Mouse (Mus musculus) hindbrain, embryonic 14.5 days (tissue): ENCODE data around the gene Ang. TPM values are rescaled to one million over a fixed set of nuclear protein-coding genes. Genes with fewer than 3 reads are reported as not detected.

Experiments
- ATAC-seq: fragments of 200-750 bp; cut with Nextera tagmentation; 2 replicates; pipeline ENCODE4 v1.8.0; 2017; ENCODE audit warnings: moderate number of reproducible peaks, mild to moderate bottlenecking, moderate TSS enrichment, moderate library complexity; ENCODE audit not compliant: low FRiP score
- DNase-seq: peaks from one replicate; pipeline ENCODE4 v3.0.0-alpha.2; 2015; ENCODE audit warnings: low spot score
- H3K27ac ChIP-seq: fragments of 300-500 bp; sonication (generic); 2 replicates; pipeline ENCODE4 v1.5.1; 2014; ENCODE audit warnings: mild to moderate bottlenecking, moderate library complexity
- H3K27me3 ChIP-seq: fragments of 300-500 bp; sonication (generic); 2 replicates; pipeline ENCODE4 v1.6.1; 2014; ENCODE audit warnings: mild to moderate bottlenecking, low read length, mixed read lengths; ENCODE audit not compliant: control insufficient read depth, insufficient read depth
- H3K36me3 ChIP-seq: fragments of 300-500 bp; sonication (generic); replicated peaks from 2 replicates; pipeline ENCODE4 v1.6.1; 2014; ENCODE audit not compliant: control insufficient read depth, insufficient read depth
- H3K4me1 ChIP-seq: fragments of 300-500 bp; sonication (generic); replicated peaks from 2 replicates; pipeline ENCODE4 v1.6.1; 2014; ENCODE audit warnings: antibody characterized with exemption, low read length, mixed read lengths; ENCODE audit not compliant: control insufficient read depth, insufficient read depth
- H3K4me2 ChIP-seq: fragments of 300-500 bp; sonication (generic); replicated peaks from 2 replicates; pipeline ENCODE4 v1.6.1; 2014; ENCODE audit warnings: mild to moderate bottlenecking, moderate library complexity
- H3K4me3 ChIP-seq: fragments of 300-500 bp; sonication (generic); replicated peaks from 2 replicates; pipeline ENCODE4 v1.5.1; 2014; ENCODE audit warnings: mild to moderate bottlenecking, low read length
- H3K9ac ChIP-seq: fragments of 300-500 bp; sonication (generic); 2 replicates; pipeline ENCODE4 v1.6.1; 2014
- H3K9me3 ChIP-seq: fragments of 300-500 bp; sonication (generic); 2 replicates; pipeline ENCODE4 v1.6.1; 2016; ENCODE audit warnings: low read length; ENCODE audit not compliant: control insufficient read depth
- WGBS: fragments of 180-500 bp; shearing (Covaris S2); extraction: QIAGEN DNeasy Blood & Tissue Kit; methylation state at CpG from one replicate; pipeline ENCODE4 v1.1.7; 2014; 5-methylcytosine and 5-hydroxymethylcytosine counted together
- polyA plus RNA-seq: library from polyadenylated mRNA; unstranded; fragments of >200 nt; fragmentation: Nextera tagmentation; extraction: Ambion mirVana; gene quantifications from 2 replicates; pipeline ENCODE4 v1.2.1, GENCODE M21; 2014

Gene Ang
- polyA plus RNA-seq, 1 experiment from 2014 or later, result 5.2 TPM

GRCm38 (mm10) chr14:51111966-51112365 lies 21.0 kb downstream of the Ang start:
- ATAC-seq (no peak), DNase-seq (no peak)
- 70% methylated on average over 3 of the region's 3 CpGs for WGBS
- Histone ChIP-seq H3K9ac (no peak overlapping the region), H3K27me3 (no peaks in the 10 kb centered on the region), H3K4me1 (no peaks in the 10 kb centered on the region), H3K9me3 (no peaks in the 10 kb centered on the region), H3K27ac (no peak overlapping the region), H3K36me3 (no peaks in the 10 kb centered on the region), H3K4me2 (no peak overlapping the region), H3K4me3 (no peak overlapping the region)

- WGBS, result 29% methylated on average over 9 of the region's 9 CpGs
- ATAC-seq (no peak), DNase-seq (no peak)
- Histone ChIP-seq H3K4me1 (no peaks in the 10 kb centered on the region), H3K4me3 (no peak overlapping the region), H3K4me2 (peak overlapping the region; percentile 12; the same call in 1 of the 2 replicates), H3K9ac (no peak overlapping the region), H3K27ac (no peak overlapping the region), H3K36me3 (no peaks in the 10 kb centered on the region), H3K9me3 (no peaks in the 10 kb centered on the region), H3K27me3 (no peaks in the 10 kb centered on the region)
Observed at GRCm38 (mm10) chr14:51113476-51113875, 22.5 kb downstream of the Ang start.

GRCm38 (mm10) chr14:51113916-51114560 lies 23.1 kb downstream of the Ang start, which contains the start of gene Eddm3b:
Gene Eddm3b (plus strand): TSS chr14:51114426.
- ATAC-seq, result no peak
- no peak within 1 kb of the TSS for H3K4me3 ChIP-seq
- no peaks in the 10 kb centered on the region for H3K9me3 ChIP-seq
- no peaks in the 10 kb centered on the region for H3K27me3 ChIP-seq
- WGBS, result 50% methylated on average over 12 of the region's 12 CpGs
- no peak for DNase-seq
- no peak within 1 kb of the TSS for H3K27ac ChIP-seq
- no peak within 1 kb of the TSS for H3K9ac ChIP-seq
- no peaks in the 10 kb centered on the region for H3K36me3 ChIP-seq
- H3K4me1 ChIP-seq, result no peaks in the 10 kb centered on the region
- peak within 1 kb of the TSS; percentile 12; the same call in 1 of the 2 replicates for H3K4me2 ChIP-seq

GRCm38 (mm10) chr14:51125684-51126083 lies 34.7 kb downstream of the Ang start:
- ATAC-seq (no peak), DNase-seq (no peak)
- H3K9ac ChIP-seq, result no peak overlapping the region
- H3K9me3 ChIP-seq, result 0 out of 2 replicates have a peak, but pooled peaks cover 5% of the 10 kb centered on the region
- 88% methylated on average over 6 of the region's 6 CpGs for WGBS
- no peak overlapping the region for H3K4me2 ChIP-seq
- H3K27me3 ChIP-seq, result no peaks in the 10 kb centered on the region
- no peaks in the 10 kb centered on the region for H3K36me3 ChIP-seq
- no peak overlapping the region for H3K27ac ChIP-seq
- no peak overlapping the region for H3K4me3 ChIP-seq
- no peaks in the 10 kb centered on the region for H3K4me1 ChIP-seq

- H3K9me3 ChIP-seq, result 0 out of 2 replicates have a peak, but pooled peaks cover 5% of the 10 kb centered on the region
- H3K9ac ChIP-seq, result no peak overlapping the region
- no peak overlapping the region for H3K27ac ChIP-seq
- 88% methylated on average over 2 of the region's 2 CpGs for WGBS
- no peaks in the 10 kb centered on the region for H3K36me3 ChIP-seq
- H3K4me2 ChIP-seq, result no peak overlapping the region
- H3K4me3 ChIP-seq, result no peak overlapping the region
- ATAC-seq, result 0 out of 2 replicates have a peak, but pooled peaks have one; percentile 21
- DNase-seq, result no peak
- no peaks in the 10 kb centered on the region for H3K27me3 ChIP-seq
- H3K4me1 ChIP-seq, result no peaks in the 10 kb centered on the region
Observed at GRCm38 (mm10) chr14:51127648-51128258, 36.8 kb downstream of the Ang start.

- ATAC-seq (no peak), DNase-seq (no peak)
- Histone ChIP-seq H3K9ac (no peak overlapping the region), H3K27ac (no peak overlapping the region), H3K4me2 (no peak overlapping the region), H3K4me3 (no peak overlapping the region), H3K4me1 (no peaks in the 10 kb centered on the region), H3K27me3 (no peaks in the 10 kb centered on the region), H3K36me3 (no peaks in the 10 kb centered on the region), H3K9me3 (0 out of 2 replicates have a peak, but pooled peaks cover 5% of the 10 kb centered on the region)
- 87% methylated on average over 9 of the region's 9 CpGs for WGBS
Observed at GRCm38 (mm10) chr14:51128775-51129623, 38.0 kb downstream of the Ang start.

- DNase-seq, result no peak
- Histone ChIP-seq H3K4me1 (no peaks in the 10 kb centered on the region), H3K4me2 (no peak overlapping the region), H3K36me3 (no peaks in the 10 kb centered on the region), H3K4me3 (no peak overlapping the region), H3K27ac (no peak overlapping the region), H3K9ac (no peak overlapping the region), H3K9me3 (0 out of 2 replicates have a peak, but pooled peaks cover 5% of the 10 kb centered on the region), H3K27me3 (no peaks in the 10 kb centered on the region)
- ATAC-seq, result no peak
- 82% methylated on average over 4 of the region's 4 CpGs for WGBS
Observed at GRCm38 (mm10) chr14:51129624-51129975, 38.6 kb downstream of the Ang start.

- DNase-seq (no peak), ATAC-seq (no peak)
- no peaks in the 10 kb centered on the region for H3K36me3 ChIP-seq
- H3K4me2 ChIP-seq, result no peak overlapping the region
- no peak overlapping the region for H3K9ac ChIP-seq
- H3K4me1 ChIP-seq, result no peaks in the 10 kb centered on the region
- no peak overlapping the region for H3K4me3 ChIP-seq
- H3K27me3 ChIP-seq, result no peaks in the 10 kb centered on the region
- 0 out of 2 replicates have a peak, but pooled peaks cover 5% of the 10 kb centered on the region for H3K9me3 ChIP-seq
- 92% methylated on average over 9 of the region's 9 CpGs for WGBS
- H3K27ac ChIP-seq, result no peak overlapping the region
Observed at GRCm38 (mm10) chr14:51130315-51130940, 39.5 kb downstream of the Ang start.
